Mouse (Mus musculus) gastrocnemius, postnatal 25 days (tissue): ENCODE measurements around the gene Nxpe3. TPM values are rescaled to one million over a fixed set of nuclear protein-coding genes. Genes with fewer than 3 reads are reported as not detected.

Source experiments
- DNase-seq: peaks from one replicate; pipeline ENCODE4 v3.0.0; 2022
- long read RNA-seq, 2 experiments: library from polyadenylated mRNA; stranded (forward); transcript quantifications; one replicate each; pipeline ENCODE4 v2.0.0; 2021
- total RNA-seq, 2 experiments: library from RNA; stranded (reverse); gene quantifications; 1 replicate in 1 of 2; 2 replicates in 1 of 2; pipeline ENCODE4 v1.2.3; 2021

Nxpe3 gene
- total RNA-seq = under 1 TPM; 0.31 to 0.38 TPM
- long read RNA-seq, experiment 1 = 0 reads
- long read RNA-seq, experiment 2 = 0 reads

- DNase-seq = peak; percentile 78
Observed at GRCm38 (mm10) chr16:55894893-55895650, at the start of gene Nxpe3. Gene Nxpe3, minus strand, starts transcription at chr16:55895285.

- DNase-seq = no peak
Observed at GRCm38 (mm10) chr16:55940781-55941180, 45.7 kb upstream of the Nxpe3 start.

GRCm38 (mm10) chr16:55939703-55940102 lies 44.6 kb upstream of the Nxpe3 start:
- DNase-seq = no peak

GRCm38 (mm10) chr16:55938761-55939160 lies 43.7 kb upstream of the Nxpe3 start:
- no peak for DNase-seq

- DNase-seq = peak; percentile 90
Observed at GRCm38 (mm10) chr16:55934453-55935037, 39.5 kb upstream of the Nxpe3 start, which contains the start of gene Cep97. Gene Cep97, minus strand, starts transcription at chr16:55934855.

- DNase-seq = no peak
Observed at GRCm38 (mm10) chr16:55933681-55934343, 38.7 kb upstream of the Nxpe3 start.

- DNase-seq = no peak
Observed at GRCm38 (mm10) chr16:55924010-55924409, 28.9 kb upstream of the Nxpe3 start.

GRCm38 (mm10) chr16:55922079-55922478 lies 27.0 kb upstream of the Nxpe3 start:
- DNase-seq = no peak

- no peak for DNase-seq
Observed at GRCm38 (mm10) chr16:55914716-55915115, 19.6 kb upstream of the Nxpe3 start.

GRCm38 (mm10) chr16:55910208-55910793 lies 15.2 kb upstream of the Nxpe3 start:
- DNase-seq = no peak

GRCm38 (mm10) chr16:55906928-55907679 lies 12.0 kb upstream of the Nxpe3 start:
- DNase-seq = no peak

GRCm38 (mm10) chr16:55905370-55905769 lies 10.3 kb upstream of the Nxpe3 start:
- no peak for DNase-seq

GRCm38 (mm10) chr16:55901839-55902756 lies 7.0 kb upstream of the Nxpe3 start:
- DNase-seq = no peak

- DNase-seq = no peak
Observed at GRCm38 (mm10) chr16:55898385-55899002, 3.4 kb upstream of the Nxpe3 start.

GRCm38 (mm10) chr16:55895651-55896095 lies 588 bp upstream of the Nxpe3 start:
- no peak for DNase-seq

- DNase-seq = no peak
Observed at GRCm38 (mm10) chr16:55894536-55894892, 571 bp downstream of the Nxpe3 start.

GRCm38 (mm10) chr16:55893410-55894107 lies 1.5 kb downstream of the Nxpe3 start:
- DNase-seq = no peak

- DNase-seq = no peak
Observed at GRCm38 (mm10) chr16:55892484-55892883, 2.6 kb downstream of the Nxpe3 start.

- DNase-seq = no peak
Observed at GRCm38 (mm10) chr16:55891346-55891745, 3.7 kb downstream of the Nxpe3 start.
